Mouse (Mus musculus) heart, postnatal 10 days (tissue): Measurements from ENCODE around the gene Gadl1. TPM values are rescaled to one million over a fixed set of nuclear protein-coding genes. Genes with fewer than 3 reads are reported as not detected.
A peak's percentile ranks its signal among the peaks of the same experiment; 100 is the strongest.

Experiments
- DNase-seq, 2 experiments: peaks; one replicate each; pipeline ENCODE4 v3.0.0; 2021
- intact Hi-C: fragments of 180-260 bp; cut with DNase I; formaldehyde crosslinking; loops from one replicate; pipeline ENCODE4 v1.15.1; 2025
- total RNA-seq, 2 experiments: library from RNA; stranded (reverse); gene quantifications; 2 replicates each; pipeline ENCODE4 v1.2.3; 2021

Gadl1 gene
- total RNA-seq, 2 experiments from 2014 or later: 0.12 to 0.67 TPM

GRCm38 (mm10) chr9:116121472-116121871 is 212.2 kb downstream of the Gadl1 start:
- no peak for DNase-seq
- intact Hi-C loops: no loop called here

GRCm38 (mm10) chr9:116122544-116122943 is 213.3 kb downstream of the Gadl1 start:
- intact Hi-C loops: no loop called here
- no peak for DNase-seq

- DNase-seq: peak; percentile 58 to 66
- intact Hi-C loops: no loop called here
Measured at GRCm38 (mm10) chr9:116122969-116123589, 213.8 kb downstream of the Gadl1 start.
